Mouse (Mus musculus) myocyte (in vitro differentiated cells): ENCODE results near the gene Fbrsl1.

ENCODE experiments used
- POLR2A ChIP-seq: IDR thresholded peaks from one replicate; pipeline ENCODE4 v1.6.1; 2011; ENCODE audit warnings: low read depth, mild to moderate bottlenecking, control low read depth, moderate library complexity; ENCODE audit not compliant: insufficient read length
- TCF12 ChIP-seq: IDR thresholded peaks from one replicate; pipeline ENCODE4 v1.6.1; 2011; ENCODE audit warnings: mild to moderate bottlenecking, control low read depth; ENCODE audit not compliant: poor library complexity, insufficient read depth, severe bottlenecking
- USF1 ChIP-seq: IDR thresholded peaks from one replicate; pipeline ENCODE4 v1.6.1; 2011; ENCODE audit warnings: low read depth, mild to moderate bottlenecking, control low read depth, moderate library complexity

- TF ChIP-seq POLR2A = no peak
- TF ChIP-seq USF1 = no peak
- TF ChIP-seq TCF12 = no peak
These were observed 44.4 kb downstream of the Fbrsl1 start for GRCm38 (mm10) chr5:110403931-110404330.
